Mouse (Mus musculus) cerebellum, postnatal 25 days (tissue): Measurements from ENCODE around the gene Cldn4.
"Not testable (repeated sequence)": the region's sequence is repeated elsewhere in the genome, so short reads cannot be mapped to it uniquely, and the experiment has no call there.

Experiments used
- DNase-seq, 2 experiments: peaks; one replicate each; pipeline ENCODE4 v3.0.0; 2021; ENCODE audit warnings: mixed read lengths in 2 of 2

Cldn4 gene

DNA sequence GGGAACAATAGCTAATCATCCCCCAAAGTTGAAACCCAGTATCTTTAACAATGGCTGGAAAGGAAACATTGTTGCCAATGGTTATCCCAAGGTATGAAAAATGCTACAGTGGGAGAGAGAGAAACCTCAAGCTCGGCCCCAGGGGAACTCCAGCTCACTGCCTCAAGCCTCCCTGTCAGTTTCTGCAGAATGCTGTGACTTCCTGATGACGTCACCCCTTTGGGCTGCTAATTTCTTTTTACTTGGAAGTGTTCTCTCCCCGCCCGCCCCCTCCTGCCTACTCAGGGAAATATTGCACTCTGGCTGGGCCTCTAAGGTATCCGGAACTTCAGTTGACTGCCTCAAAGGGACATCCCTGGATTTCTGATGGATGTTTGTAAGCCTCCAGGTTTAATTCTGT, 16.8 kb upstream of the Cldn4 start:
- DNase-seq: no peak

DNA sequence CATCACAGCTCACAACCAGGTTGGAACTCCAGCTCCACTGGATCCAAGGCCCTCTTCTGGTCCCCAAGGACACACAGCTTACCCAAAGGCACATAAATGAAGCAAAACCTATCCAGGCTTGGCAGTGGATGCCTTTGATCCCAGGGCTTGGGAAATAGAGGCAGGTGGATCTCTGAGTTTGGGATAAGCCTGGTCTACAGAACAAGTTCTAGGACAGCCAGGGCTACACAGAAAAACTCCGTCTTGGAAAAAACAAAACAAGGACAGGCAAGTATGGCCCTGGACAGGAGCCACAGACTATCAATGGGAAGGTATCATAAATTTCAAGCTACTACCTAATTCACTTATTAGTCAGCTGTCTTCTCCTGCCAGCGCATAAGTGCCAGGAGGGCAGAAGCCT, 14.8 kb upstream of the Cldn4 start:
- DNase-seq: no peak

DNA sequence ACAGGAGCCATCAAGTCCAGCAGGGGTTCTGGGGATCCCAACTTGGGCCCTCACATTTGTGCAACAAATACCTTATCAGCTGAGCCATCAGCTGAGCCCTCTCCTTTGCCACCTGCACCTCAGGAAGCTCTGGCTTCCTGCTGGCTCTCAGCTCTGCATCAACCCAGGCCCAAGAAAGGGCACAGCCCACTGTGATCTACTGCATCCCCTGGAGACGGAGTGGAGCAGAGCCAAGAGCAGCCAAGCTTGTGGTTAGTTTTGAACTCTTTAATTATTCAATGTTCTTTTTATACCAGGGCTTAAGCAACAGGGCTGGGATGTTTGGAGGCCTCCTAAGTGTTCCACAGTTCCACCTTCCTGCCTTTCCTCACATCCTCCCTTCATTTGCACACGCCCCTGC, 13.7 kb upstream of the Cldn4 start:
- no peak for DNase-seq

DNA sequence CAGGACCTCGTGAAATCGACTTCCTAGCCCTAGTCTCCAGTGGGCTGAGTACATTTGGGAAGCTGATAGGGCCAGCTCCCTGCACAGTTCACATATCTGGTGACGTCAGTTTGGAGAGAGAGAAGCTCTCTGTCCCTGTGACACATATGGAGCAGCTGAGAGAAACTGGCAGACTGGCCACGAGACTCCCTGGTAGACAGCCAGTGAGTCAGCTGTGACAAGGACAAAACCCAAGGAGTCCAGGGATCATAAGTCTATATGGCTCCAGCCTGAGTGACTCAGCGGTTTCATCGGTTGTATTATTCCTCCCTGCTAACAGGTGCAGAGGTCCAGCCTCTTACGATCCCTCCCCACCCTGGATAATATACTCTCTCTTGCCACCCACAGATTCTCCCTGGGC, 12.4 kb upstream of the Cldn4 start:
- peak in 1 of 2 experiments; percentile 26 for DNase-seq

DNA sequence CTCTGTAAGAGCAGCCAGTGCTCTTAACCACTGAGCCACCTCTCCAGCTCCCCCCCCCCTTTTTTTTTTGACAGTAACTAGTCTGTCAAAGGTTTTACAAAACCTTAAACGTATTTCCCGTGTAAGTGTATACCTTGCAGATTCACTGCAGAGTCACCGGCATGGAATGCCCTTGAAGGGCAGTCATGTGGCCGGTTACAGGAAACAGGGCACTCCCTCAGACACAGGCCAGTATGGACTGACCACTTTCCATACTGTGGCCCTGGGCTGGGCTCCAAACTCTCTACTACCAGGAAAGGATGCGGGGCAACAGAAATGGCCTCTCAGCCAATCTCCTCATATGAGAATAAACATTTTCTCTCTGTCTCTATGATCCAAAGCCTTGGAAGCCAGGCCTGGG, 8.8 kb upstream of the Cldn4 start:
- DNase-seq: no peak

DNA sequence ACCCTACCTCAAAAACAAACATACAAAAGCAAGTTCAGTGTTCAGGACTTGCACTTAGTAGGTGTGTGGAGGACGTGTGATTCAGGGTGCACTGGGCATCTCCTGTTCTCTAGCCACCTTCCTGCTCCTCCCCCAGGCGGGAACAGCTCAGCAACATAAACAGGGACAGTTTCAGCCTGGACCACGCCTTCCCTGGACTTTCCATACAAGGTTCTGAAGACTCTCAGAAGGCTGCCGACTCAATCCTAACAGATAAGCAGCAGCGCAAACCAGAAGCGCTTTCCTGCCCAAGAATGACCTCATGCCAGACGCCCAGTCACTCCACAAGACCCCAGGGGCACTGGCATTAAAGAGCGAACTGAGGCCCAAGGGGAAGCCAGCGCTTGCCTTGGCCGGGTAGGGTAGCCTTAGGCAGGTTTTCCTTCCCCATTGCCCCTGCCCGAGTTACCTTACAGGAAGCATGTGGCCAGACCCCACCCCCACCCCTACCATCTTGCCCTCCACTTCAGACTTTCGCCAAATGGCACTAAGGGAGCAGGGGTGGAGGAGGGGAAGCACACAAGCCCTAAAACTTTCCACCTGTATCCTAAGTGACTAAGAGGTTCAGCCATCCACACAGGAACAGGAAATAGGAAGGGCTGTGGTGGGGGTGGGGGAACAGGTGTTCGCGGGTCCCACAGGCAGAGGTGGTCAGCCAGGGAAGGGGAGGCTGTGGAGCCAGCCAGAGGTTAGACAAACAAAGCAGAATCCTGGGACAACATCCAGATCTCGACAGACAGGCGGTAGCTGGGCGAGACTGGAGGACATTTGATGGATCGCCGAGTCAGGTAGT, 4.5 kb upstream of the Cldn4 start:
- no peak for DNase-seq

DNA sequence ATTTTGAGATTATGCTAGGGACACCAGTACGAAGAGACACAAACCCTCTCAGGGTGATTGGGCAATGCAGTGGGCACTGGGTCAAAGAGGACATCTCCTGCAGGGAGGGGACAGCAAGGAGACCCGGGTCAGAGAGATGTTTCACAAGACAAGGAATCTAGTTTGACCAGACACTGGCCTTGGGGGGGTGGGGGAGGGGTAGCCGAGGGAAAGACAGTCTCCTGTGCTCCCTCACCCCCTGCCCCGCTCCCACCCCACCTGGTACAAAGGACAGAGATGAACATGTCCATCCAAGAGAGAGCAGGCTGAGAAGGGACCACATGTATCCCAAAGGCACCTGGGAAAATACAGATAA, 1.3 kb upstream of the Cldn4 start:
- DNase-seq: no peak

DNA sequence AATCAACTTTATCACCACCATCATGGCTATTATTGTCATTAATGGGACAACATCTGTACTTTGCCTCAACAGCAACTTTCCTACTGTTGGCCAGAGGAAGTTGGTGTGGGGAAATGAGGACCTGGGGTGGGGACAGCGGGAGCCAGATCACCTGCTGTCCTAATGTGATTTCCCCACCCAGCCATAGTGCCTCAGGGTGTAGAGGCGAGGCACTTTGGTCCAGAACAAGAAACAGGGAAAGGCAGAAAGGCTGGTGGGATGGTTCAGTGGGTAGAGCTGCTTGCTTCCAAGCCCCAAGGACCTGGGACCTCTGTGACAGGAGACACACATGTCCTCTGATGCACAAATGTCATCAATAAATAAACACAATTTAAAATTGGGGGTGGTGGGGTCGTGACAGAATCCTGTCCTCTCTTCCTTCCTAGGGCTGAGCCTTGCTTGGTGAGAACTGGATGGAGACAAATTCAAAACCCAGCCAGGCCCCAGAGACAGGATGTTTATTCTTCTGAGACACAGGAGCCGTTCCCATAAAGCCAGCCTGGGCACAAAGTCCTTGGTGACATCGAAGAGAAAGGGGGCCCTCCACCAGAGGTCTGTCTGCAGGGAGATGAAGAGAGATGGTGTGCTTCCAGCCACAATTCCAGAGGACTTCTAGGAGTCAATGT, 818 bp upstream of the Cldn4 start:
- DNase-seq: no peak

DNA sequence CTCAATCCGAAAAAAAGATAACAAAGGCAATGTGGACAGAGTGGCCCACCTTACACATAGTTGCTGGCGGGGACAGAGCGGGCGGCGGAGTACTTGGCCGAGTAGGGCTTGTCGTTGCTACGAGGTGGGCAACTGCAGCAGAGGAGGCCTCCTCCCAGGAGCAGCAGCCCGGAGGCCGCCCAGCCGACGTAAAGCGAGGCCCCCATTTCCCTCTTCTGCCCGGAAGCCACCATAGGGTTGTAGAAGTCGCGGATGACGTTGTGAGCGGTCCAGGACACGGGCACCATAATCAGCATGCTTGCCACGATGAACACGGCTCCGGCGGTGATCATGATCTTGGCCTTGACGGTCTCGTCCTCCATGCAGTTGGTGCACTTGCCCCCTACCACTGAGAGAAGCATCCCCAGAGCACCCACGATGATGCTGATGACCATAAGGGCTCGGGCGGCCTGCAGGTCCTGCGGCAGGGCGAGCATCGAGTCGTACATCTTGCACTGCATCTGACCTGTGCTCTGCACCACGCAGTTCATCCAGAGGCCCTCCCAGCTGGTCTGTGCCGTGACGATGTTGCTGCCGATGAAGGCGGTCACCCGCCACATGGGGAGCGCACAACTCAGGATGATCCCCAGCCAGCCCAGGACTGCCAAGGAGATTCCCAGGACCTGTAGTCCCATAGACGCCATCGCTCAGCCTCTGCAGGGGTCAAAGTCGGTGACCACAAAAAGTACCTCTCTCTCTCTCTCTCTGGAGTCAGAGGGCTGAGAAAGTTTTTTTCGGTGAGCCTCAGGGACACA, 474 bp downstream of the Cldn4 start:
- no peak for DNase-seq

DNA sequence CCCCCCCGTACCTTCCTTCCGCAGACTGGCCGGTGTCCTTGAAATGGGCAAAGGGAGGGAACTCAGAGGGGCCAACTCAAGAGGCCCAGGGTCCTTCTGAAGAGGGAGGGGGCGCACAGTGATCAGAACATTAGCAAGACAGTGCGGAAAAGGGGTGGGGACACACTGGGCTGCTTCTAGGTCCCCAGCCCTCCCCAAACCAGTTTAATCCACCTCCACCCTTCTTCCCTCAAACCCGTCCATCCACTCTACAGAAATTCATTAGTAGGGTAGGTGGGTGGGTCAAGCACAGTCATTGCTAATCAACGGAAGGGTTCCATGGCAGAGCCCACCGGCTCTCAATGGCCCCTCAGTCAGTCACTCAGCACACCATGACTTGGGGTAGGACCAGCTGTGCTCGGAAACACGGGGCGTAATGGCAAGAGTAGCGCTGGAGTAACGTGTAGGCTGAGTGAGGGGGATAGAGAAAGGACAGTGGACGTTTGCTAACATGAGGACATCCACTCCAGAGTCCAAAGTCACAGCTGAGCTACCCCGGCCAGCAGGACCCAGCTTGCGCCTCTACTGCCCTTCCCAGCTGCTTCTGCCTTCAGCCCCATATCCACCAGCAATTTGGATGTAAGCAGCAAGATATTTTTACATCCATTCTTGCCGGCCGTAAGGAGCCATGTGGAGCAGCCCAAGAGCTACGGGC, 1.3 kb downstream of the Cldn4 start:
- no peak for DNase-seq

DNA sequence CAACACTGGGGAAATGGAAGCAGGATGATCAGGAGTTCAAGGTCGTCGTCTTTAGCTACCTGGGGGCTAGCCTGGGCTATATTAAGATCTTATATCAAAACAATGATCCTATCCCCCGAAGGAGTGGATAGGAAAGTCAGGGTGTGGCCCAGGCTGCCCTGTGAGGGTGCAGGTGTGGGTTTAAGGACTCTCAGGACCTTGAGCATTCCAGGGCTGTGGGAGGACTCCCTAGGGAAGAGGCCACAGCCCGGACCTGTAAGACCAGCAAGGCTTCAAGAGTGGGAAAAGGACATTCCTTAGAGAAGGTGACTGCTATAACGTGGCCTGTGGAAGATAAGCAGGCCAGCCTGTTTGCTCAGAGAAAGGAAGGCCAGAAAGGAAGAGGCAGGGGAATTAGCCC, 2.6 kb downstream of the Cldn4 start:
- no peak for DNase-seq

DNA sequence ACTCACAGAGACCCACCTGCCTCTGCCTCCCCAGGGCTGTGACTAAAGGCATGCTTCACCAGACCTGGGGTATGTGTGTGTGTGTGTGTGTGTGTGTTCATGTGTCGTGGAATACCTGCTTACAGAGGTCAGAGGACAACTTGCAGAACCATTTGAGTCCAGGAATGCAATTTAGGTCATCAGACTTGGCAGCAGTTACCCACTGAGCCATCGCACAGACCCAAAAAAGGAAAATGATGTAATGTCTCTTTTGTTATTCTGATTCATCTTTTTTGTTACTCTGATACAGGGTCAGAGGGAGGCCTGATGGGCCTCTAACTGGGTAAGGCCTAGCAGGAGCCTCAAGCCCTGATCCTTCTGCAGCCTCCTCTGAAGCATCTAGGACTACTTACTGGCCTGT, 4.0 kb downstream of the Cldn4 start:
- peak in 1 of 2 experiments; percentile 22 for DNase-seq

DNA sequence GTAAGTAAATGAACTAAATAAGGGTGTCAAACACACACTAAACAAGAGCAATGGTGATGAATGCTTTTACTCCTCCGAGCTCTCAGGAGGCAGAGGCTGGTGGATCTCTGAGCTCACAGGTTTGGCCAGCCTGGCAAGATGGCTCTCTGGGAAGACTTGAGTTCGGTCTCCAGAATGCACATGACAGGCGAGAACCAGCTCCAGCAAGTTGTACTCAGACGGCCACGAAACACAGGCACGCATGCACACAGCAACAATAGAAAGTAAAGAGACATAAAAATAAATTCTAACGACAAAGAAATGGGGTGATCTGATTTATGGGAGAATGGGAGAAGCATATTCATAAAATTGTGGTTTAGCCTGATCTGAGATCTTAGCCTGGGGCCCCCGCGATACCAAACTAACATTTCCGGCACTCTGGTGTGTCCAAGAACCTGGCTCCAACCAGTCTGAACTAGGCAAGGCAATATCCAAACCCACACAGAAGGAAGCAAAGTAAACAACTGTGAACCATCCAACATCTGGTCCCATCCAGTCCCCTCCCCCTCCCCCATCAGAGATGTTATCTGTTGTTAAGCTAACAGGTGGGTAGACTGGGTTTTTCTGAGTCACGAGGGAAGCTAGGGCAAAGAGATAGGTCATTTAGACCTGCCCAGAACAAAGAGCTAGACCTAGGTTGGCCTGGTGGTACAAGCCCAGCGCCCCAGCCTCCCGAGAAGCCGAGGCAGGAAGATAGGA, 5.1 kb downstream of the Cldn4 start:
- DNase-seq: no peak

DNA sequence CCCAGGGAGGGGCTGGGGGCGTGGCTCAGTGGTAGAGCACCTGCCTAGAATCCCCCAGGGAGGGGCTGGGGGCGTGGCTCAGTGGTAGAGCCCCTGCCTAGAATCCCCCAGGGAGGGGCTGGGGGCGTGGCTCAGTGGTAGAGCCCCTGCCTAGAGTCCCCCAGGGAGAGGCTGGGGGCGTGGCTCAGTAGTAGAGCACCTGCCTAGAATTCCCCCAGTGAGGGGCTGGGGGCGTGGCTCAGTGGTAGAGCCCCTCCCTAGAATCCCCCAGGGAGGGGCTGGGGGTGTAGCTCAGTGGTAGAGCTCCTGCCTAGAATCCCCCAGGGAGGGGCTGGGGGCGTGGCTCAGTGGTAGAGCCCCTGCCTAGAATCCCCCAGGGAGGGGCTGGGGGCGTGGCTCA, 7.2 kb downstream of the Cldn4 start:
- not testable (repeated sequence) for DNase-seq

DNA sequence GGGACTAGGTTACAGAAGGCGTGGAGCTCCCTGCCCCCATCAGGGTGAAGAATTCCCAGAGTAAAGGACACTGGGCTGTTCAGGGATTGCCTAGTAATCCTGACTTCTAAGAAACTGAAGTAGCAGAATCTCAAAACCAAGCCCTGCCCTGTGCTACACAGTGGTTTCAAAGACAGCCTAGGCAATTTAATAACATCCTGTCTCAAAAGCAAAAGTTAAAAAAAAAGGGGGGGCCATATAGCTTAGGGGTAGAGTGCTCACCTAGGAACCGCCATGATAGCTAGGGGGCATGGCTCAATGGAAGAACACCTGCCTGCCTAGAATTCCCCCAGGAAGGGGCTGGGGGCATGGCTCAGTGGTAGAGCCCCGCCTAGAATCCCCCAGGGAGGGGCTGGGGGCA, 7.7 kb downstream of the Cldn4 start:
- DNase-seq: no peak

DNA sequence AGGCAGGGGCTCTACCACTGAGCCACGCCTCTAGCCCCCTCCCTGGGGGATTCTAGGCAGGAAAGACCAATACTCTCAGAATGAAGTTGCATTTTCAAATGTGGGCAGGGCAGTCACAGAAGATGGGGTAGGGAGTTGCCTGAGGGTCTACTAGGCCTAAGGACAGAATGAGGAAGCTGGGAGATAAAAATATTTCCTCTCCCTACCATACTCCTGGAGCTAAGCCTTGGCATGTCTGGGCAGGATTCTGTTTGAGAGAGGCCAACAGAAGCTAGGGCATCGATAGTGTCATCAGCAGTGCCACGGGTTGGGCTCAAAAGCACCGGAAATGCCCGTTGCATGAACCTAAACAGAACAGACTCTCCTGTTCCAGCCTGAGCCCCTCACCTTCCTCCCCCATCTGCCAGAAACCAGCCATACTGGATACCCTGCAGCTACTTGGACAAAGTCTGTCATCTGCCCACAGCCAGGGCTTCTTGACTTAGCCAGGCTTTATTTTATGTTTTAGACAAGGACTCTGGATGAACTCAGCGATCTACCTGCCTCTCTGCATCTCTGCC, 10.0 kb downstream of the Cldn4 start:
- DNase-seq: no peak

DNA sequence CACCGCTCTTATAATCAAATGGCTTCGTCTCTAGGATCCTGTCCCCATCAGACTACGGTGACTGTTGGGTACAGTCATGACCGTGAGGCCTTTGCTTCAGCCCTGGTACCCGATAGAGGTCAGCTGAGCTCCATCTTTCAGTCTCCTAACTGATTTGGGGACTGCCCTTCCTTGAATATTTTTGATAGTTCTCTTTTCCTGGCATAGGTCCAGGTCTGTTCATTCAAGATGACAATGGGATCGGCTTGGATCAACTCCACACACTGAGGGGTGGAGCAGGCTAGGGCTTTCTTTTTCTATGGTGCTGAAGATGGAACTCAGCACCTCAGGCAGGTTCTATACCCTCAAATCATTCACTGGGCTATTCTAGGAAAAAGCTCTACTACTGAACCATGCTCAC, 10.7 kb downstream of the Cldn4 start:
- no peak for DNase-seq

DNA sequence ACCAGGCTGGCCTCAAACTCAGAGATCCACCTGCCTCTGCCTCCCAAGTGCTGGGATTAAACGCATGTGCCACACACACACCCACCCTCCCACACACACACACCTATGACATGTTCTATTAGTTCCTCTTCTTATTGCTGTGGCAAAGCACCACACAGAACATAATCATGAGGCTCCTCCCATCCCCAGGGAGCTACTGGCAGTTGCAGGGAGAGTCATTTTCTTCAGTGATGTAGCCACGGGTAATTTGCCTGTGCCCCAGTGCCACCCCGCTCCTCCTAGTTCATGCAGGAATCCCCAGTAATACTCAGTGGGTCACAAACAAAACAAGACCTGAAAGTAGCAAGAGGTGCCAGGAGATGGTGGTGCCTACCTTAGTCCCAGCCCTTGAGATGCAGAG, 12.1 kb downstream of the Cldn4 start:
- no peak for DNase-seq

DNA sequence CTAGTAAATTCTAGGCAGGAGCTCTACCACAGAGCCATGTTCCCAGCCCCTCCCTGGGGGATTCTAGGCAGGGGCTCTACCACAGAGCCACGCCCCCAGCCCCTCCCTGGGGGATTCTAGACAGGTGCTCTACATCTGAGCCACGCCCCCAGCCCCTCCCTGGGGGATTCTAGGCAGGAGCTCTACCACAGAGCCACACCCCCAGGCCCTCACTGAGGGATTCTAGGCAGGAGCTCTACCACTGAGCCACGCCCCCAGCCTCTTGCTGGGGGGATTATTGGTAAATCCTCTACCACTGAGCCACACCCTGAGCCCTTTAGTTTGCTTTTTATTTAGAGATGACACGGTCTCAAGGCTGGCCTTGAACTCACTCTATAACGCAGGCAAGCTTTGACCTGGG, 13.0 kb downstream of the Cldn4 start:
- not testable (repeated sequence) for DNase-seq

DNA sequence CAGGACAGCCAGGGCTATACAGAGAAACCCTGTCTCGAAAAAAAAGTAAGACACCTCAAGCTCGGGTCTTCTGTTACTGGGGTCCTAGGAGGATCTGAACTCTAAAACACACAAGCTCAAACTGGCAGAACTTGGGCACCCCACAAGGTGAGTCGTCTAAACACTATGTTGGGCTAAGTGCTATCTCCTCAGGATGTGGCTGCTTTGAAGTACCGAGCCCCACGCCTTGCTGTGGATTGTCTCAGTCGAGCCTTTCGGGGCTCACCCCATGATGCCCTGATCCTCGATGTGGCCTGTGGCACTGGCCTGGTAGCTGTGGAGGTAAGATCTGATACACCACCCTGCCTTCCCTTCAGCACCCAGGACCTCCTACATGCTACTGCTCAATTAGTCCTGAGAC, 13.5 kb downstream of the Cldn4 start:
- DNase-seq: no peak

DNA sequence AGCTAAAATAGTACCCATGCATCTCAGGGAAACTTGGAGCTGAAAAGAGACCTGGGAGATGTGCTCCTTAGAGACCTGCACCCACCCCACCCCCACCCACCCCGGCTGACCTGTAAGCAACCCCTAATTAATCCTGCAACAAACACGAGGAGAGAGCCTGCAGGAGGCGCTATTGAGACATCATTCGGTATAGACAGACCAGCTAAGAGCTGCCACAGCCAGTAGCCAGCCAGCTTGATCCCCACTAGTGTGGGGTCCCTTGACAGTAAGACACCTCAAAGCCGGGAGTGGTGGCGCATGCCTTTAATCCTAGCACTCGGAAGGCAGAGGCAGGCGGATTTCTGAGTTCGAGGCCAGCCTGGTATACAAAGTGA, 13.8 kb downstream of the Cldn4 start:
- peak; percentile 50 to 67 for DNase-seq
